Mouse (Mus musculus): Measurements from ENCODE around the gene Adgre5. TPM values are rescaled to one million over a fixed set of nuclear protein-coding genes. Genes with fewer than 3 reads are reported as not detected.

Gene Adgre5
- polyA plus RNA-seq, 1 experiment from 2014 or later = 24.2 TPM

DNA sequence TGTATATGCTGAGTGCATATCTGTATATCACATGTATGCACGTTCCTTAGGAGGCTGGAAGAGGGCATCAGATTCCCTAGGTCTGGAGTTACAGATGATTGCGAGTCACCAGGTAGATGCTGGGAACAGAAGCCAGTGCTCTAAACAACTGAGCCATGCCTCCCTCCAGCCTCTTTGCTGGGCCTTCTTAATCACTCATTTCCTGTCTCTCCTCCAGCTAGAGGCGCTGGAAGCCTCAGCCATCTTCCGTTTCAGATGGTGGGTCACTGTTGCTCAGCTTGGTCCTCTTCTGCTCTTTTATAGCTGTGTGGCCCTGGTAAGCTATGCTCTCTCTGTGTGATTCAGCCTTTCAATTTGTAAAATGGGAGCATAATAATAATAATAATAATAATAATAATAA lies 30.7 kb upstream of the Adgre5 start:
- peaks cover 5% of the 10 kb centered on the region; the same call in 1 of the 2 replicates for H3K9me3 ChIP-seq
- peaks cover 10% of the 10 kb centered on the region; the same call in 1 of the 2 replicates for H3K27me3 ChIP-seq
- H3K4me1 ChIP-seq (replicated peaks) = peaks cover 5% of the 10 kb centered on the region; the same call in 1 of the 2 replicates
- no peak overlapping the region for H3K4me2 ChIP-seq
- H3K36me3 ChIP-seq = no peaks in the 10 kb centered on the region
- WGBS = 40% methylated on average over 4 of the region's 4 CpGs
- no peak overlapping the region for H3K27ac ChIP-seq
- no peak overlapping the region for H3K4me3 ChIP-seq (replicated peaks)
- no peak overlapping the region for H3K9ac ChIP-seq (replicated peaks)
- ATAC-seq (ENCODE audit: insufficient number of reproducible peaks, insufficient read depth, low FRiP score, low TSS enrichment, low read depth) = no peak

DNA sequence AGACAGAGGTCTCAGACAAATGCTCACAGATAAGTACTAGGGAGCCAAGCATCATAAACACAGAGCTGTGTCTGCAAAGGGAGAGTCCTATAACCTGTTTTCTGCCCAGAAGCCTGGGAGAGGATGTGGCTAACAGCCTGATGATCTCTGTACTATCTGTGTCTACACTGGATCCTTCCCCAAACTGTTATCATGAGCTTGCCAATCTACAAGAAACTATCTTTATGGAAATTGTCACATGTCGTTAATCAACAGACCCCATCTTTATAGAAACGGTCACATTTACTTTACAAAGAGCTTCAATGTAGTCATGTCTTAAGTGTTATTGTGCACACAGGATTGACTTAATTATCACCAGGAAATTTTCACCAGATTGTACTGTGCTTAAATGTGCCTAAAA lies 29.5 kb upstream of the Adgre5 start:
- no peak overlapping the region for H3K27ac ChIP-seq
- H3K9me3 ChIP-seq = peaks cover 8% of the 10 kb centered on the region; the same call in 1 of the 2 replicates
- H3K27me3 ChIP-seq = peaks cover 10% of the 10 kb centered on the region; the same call in 1 of the 2 replicates
- H3K36me3 ChIP-seq = no peaks in the 10 kb centered on the region
- no peak overlapping the region for H3K4me3 ChIP-seq (replicated peaks)
- H3K4me2 ChIP-seq = no peak overlapping the region
- ATAC-seq (ENCODE audit: insufficient number of reproducible peaks, insufficient read depth, low FRiP score, low TSS enrichment, low read depth) = no peak
- 78% methylated on average over 2 of the region's 2 CpGs for WGBS
- H3K4me1 ChIP-seq (replicated peaks) = peaks cover 5% of the 10 kb centered on the region; the same call in 1 of the 2 replicates
- no peak overlapping the region for H3K9ac ChIP-seq (replicated peaks)

DNA sequence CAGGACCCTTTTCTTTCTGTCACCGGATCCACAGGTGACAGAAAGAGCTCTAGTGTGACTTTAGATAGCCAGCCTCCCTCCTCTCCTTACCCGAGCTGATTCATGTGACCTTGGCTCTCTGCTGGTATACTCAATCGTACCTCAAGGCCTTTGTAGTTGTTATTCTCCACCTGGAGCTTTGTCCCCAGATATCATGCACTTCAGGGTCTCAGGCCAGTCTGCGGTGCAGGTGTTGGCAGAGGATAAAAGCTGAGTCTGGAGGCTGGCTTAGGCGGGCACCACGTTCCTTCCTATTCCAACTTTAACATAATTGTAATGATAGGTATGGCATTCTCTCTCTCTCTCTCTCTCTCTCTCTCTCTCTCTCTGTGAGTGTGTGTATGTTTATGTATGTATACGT lies 28.6 kb upstream of the Adgre5 start:
- Histone ChIP-seq H3K27me3 (peaks cover 10% of the 10 kb centered on the region; the same call in 1 of the 2 replicates), H3K4me2 (no peak overlapping the region), H3K27ac (no peak overlapping the region), H3K4me3 (replicated peaks) (no peak overlapping the region), H3K9me3 (peaks cover 8% of the 10 kb centered on the region; the same call in 1 of the 2 replicates), H3K4me1 (replicated peaks) (peaks cover 5% of the 10 kb centered on the region; the same call in 1 of the 2 replicates), H3K9ac (replicated peaks) (no peak overlapping the region), H3K36me3 (no peaks in the 10 kb centered on the region)
- 73% methylated on average over 7 of the region's 7 CpGs for WGBS
- ATAC-seq (ENCODE audit: insufficient number of reproducible peaks, insufficient read depth, low FRiP score, low TSS enrichment, low read depth) = no peak

- ATAC-seq (ENCODE audit: insufficient number of reproducible peaks, insufficient read depth, low FRiP score, low TSS enrichment, low read depth) = no peak
- Histone ChIP-seq H3K27me3 (peaks cover 10% of the 10 kb centered on the region; the same call in 1 of the 2 replicates), H3K9ac (replicated peaks) (no peak overlapping the region), H3K27ac (no peak overlapping the region), H3K4me3 (replicated peaks) (no peak overlapping the region), H3K36me3 (no peaks in the 10 kb centered on the region), H3K9me3 (peaks cover 8% of the 10 kb centered on the region; the same call in 1 of the 2 replicates), H3K4me1 (replicated peaks) (peaks cover 5% of the 10 kb centered on the region; the same call in 1 of the 2 replicates), H3K4me2 (no peak overlapping the region)
- 50% methylated on average over 5 of the region's 5 CpGs for WGBS
Measured at GRCm38 (mm10) chr8:83768526-83768925, 27.4 kb upstream of the Adgre5 start.

- H3K4me2 ChIP-seq = no peak overlapping the region
- H3K27me3 ChIP-seq = peaks cover under 1% of the 10 kb centered on the region; the same call in 1 of the 2 replicates
- H3K4me3 ChIP-seq (replicated peaks) = no peak overlapping the region
- H3K27ac ChIP-seq = no peak overlapping the region
- ATAC-seq (ENCODE audit: insufficient number of reproducible peaks, insufficient read depth, low FRiP score, low TSS enrichment, low read depth) = no peak
- 89% methylated on average over 4 of the region's 4 CpGs for WGBS
- peaks cover 5% of the 10 kb centered on the region; the same call in 1 of the 2 replicates for H3K4me1 ChIP-seq (replicated peaks)
- H3K9ac ChIP-seq (replicated peaks) = no peak overlapping the region
- H3K9me3 ChIP-seq = peaks cover 8% of the 10 kb centered on the region; the same call in 1 of the 2 replicates
- H3K36me3 ChIP-seq = no peaks in the 10 kb centered on the region
Measured at GRCm38 (mm10) chr8:83767442-83767841, 26.3 kb upstream of the Adgre5 start.

GRCm38 (mm10) chr8:83765663-83766062 lies 24.5 kb upstream of the Adgre5 start:
- Histone ChIP-seq H3K36me3 (no peaks in the 10 kb centered on the region), H3K4me1 (replicated peaks) (no peaks in the 10 kb centered on the region), H3K4me3 (replicated peaks) (no peak overlapping the region), H3K4me2 (no peak overlapping the region), H3K27ac (no peak overlapping the region), H3K9ac (replicated peaks) (no peak overlapping the region), H3K9me3 (peaks cover 8% of the 10 kb centered on the region; the same call in 1 of the 2 replicates), H3K27me3 (no peaks in the 10 kb centered on the region; the same call in 1 of the 2 replicates)
- no peak for ATAC-seq (ENCODE audit: insufficient number of reproducible peaks, insufficient read depth, low FRiP score, low TSS enrichment, low read depth)

GRCm38 (mm10) chr8:83764717-83765116 lies 23.6 kb upstream of the Adgre5 start:
- no peak overlapping the region for H3K27ac ChIP-seq
- H3K36me3 ChIP-seq = no peaks in the 10 kb centered on the region
- H3K9me3 ChIP-seq = peaks cover 8% of the 10 kb centered on the region; the same call in 1 of the 2 replicates
- H3K4me1 ChIP-seq (replicated peaks) = no peaks in the 10 kb centered on the region
- no peak overlapping the region for H3K4me2 ChIP-seq
- no peak for ATAC-seq (ENCODE audit: insufficient number of reproducible peaks, insufficient read depth, low FRiP score, low TSS enrichment, low read depth)
- 86% methylated on average over 2 of the region's 2 CpGs for WGBS
- H3K9ac ChIP-seq (replicated peaks) = no peak overlapping the region
- H3K27me3 ChIP-seq = no peaks in the 10 kb centered on the region; the same call in 1 of the 2 replicates
- H3K4me3 ChIP-seq (replicated peaks) = no peak overlapping the region

DNA sequence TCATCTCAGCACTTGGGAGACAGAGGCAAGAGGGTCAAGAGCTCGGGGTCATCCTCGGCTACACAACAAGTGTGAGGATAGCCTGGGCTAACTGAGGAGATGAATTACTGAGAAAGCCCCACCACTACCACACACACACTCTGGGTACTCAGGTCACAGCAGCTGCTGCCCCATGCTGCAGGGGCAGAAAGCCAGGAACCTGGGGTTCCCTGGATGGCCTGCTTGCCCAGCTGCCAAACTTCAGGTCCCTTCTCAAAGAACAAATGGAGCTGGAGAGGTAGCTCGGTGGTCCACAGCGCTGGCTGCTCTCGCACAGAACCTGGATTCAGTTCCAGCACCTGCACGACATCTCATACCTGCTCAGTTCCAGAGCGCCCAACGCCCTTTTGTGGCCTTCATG lies 23.0 kb upstream of the Adgre5 start:
- Histone ChIP-seq H3K27ac (no peak overlapping the region), H3K36me3 (no peaks in the 10 kb centered on the region), H3K4me3 (replicated peaks) (no peak overlapping the region), H3K27me3 (no peaks in the 10 kb centered on the region), H3K4me1 (replicated peaks) (no peaks in the 10 kb centered on the region), H3K9ac (replicated peaks) (no peak overlapping the region), H3K4me2 (no peak overlapping the region), H3K9me3 (peaks cover 8% of the 10 kb centered on the region; the same call in 1 of the 2 replicates)
- no peak for ATAC-seq (ENCODE audit: insufficient number of reproducible peaks, insufficient read depth, low FRiP score, low TSS enrichment, low read depth)
- 95% methylated on average over 8 of the region's 8 CpGs for WGBS

DNA sequence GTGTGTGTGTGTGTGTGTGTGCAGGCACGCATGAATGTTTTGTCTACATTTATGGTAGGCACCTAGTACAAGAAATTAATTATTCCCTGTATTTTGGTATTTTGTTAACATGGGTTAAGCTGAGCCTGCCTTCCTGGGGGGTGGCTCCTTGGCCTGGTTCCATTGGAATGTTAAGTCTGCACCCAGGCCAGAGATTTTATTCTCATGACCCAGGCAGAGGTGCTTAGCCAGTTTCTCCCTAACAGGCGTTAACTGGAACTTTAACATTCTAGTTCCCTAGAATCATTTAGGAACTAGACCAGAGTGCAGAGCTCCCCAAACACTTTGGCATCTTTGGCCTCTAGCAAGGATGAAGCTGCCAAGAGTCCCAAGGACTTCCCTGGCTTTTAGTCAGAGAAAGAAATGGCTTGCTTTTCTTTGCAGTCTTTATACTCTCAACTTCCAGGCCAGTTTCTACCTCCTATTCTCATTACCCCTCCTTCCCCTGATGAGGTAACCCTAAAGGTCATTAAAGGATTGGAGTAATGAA lies 18.2 kb upstream of the Adgre5 start:
- Histone ChIP-seq H3K4me3 (replicated peaks) (no peak overlapping the region), H3K4me2 (no peak overlapping the region), H3K4me1 (replicated peaks) (no peaks in the 10 kb centered on the region), H3K27me3 (no peaks in the 10 kb centered on the region), H3K9me3 (peaks cover 5% of the 10 kb centered on the region; the same call in 1 of the 2 replicates), H3K9ac (replicated peaks) (no peak overlapping the region), H3K36me3 (no peaks in the 10 kb centered on the region), H3K27ac (no peak overlapping the region)
- ATAC-seq (ENCODE audit: insufficient number of reproducible peaks, insufficient read depth, low FRiP score, low TSS enrichment, low read depth) = no peak
- WGBS = 73% methylated on average over 2 of the region's 2 CpGs

GRCm38 (mm10) chr8:83758298-83758697 lies 17.2 kb upstream of the Adgre5 start:
- no peaks in the 10 kb centered on the region for H3K4me1 ChIP-seq (replicated peaks)
- ATAC-seq (ENCODE audit: insufficient number of reproducible peaks, insufficient read depth, low FRiP score, low TSS enrichment, low read depth) = no peak
- no peak overlapping the region for H3K9ac ChIP-seq (replicated peaks)
- H3K4me2 ChIP-seq = no peak overlapping the region
- peaks cover 5% of the 10 kb centered on the region; the same call in 1 of the 2 replicates for H3K9me3 ChIP-seq
- no peak overlapping the region for H3K4me3 ChIP-seq (replicated peaks)
- 56% methylated on average over 5 of the region's 5 CpGs for WGBS
- H3K36me3 ChIP-seq = no peaks in the 10 kb centered on the region
- no peak overlapping the region for H3K27ac ChIP-seq
- no peaks in the 10 kb centered on the region for H3K27me3 ChIP-seq

- Histone ChIP-seq H3K4me3 (replicated peaks) (no peak overlapping the region), H3K4me1 (replicated peaks) (no peaks in the 10 kb centered on the region), H3K36me3 (no peaks in the 10 kb centered on the region), H3K9ac (replicated peaks) (no peak overlapping the region), H3K4me2 (no peak overlapping the region), H3K9me3 (peaks cover 5% of the 10 kb centered on the region; the same call in 1 of the 2 replicates), H3K27me3 (no peaks in the 10 kb centered on the region), H3K27ac (no peak overlapping the region)
- no peak for ATAC-seq (ENCODE audit: insufficient number of reproducible peaks, insufficient read depth, low FRiP score, low TSS enrichment, low read depth)
- 78% methylated on average over 6 of the region's 6 CpGs for WGBS
Measured at GRCm38 (mm10) chr8:83757084-83757607, 16.0 kb upstream of the Adgre5 start.

All from limb, embryonic 12.5 days (tissue).